Mouse (Mus musculus): ENCODE data around the gene Dlg2.
A peak's percentile ranks its signal among the peaks of the same experiment; 100 is the strongest.

The Dlg2 gene

DNA sequence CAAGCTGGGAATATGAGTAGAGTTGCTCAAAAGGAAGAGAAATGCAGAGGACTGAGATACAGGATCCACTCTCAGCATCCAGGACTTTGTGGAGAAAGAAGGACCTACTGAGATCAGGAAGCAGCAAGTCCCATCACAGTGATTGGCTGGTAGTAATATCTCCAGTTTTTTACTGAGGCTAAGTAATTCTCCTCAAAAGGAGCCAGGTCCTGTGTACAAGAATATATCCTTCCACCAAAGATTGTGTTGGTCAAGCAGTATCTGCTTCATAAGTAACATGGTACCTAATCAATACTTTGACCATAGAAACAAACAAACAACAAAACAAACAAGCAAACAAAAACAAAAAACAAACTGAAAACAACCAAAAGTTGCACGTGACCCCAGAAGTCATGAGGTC, 980.3 kb downstream of the Dlg2 start:
- peak in 1 of 2 experiments; percentile 8 for DNase-seq

- DNase-seq = peak; percentile 88 to 92
Measured at GRCm38 (mm10) chr7:91457207-91457606, 980.7 kb downstream of the Dlg2 start.

DNA sequence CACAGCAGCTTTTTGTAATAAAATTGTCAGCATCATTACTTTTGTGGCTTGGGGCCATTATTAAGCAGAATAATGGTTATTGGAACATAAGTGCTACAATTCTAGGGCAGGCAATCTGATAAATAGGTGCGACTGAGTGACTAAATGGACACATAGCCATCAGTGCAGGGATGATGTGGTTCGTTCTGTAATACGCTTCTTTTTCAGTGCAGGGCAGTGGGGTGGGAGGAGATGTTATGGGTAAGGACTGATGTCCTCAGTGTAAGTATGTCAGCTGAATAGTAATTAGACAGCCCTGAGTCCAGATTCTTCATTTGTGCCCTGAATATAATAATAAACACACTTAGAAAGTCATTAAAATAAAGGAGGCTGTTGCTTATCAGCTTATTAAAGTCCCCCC, 984.9 kb downstream of the Dlg2 start:
- no peak for DNase-seq

- DNase-seq = no peak
Measured at GRCm38 (mm10) chr7:91463256-91463655, 986.8 kb downstream of the Dlg2 start.

- DNase-seq = no peak
Measured at GRCm38 (mm10) chr7:91467061-91467460, 990.6 kb downstream of the Dlg2 start.

- DNase-seq = no peak
Measured at GRCm38 (mm10) chr7:91479145-91479544, 1002.7 kb downstream of the Dlg2 start.

GRCm38 (mm10) chr7:91481574-91482197, 1005.2 kb downstream of the Dlg2 start:
- no peak for DNase-seq

GRCm38 (mm10) chr7:91493234-91493633, 1016.8 kb downstream of the Dlg2 start:
- no peak for DNase-seq

DNA sequence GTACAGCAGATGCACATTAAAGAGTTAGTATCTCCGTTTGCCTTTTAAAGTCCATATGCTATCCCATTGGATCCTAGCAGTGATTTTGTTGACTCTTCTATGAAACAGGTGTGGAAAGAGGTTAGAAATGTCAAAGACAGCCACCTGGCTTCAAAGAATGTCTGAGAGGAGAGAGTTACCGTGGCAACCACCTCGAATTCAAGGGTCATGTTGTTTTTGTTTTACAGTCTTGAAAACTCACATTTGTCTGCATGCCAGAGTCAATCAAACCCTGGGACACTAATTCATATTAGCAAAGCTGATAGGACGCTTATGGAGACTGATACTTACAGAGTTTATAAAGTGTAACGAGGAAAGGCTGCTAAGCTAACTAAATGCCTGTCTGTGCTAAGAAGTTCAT, 1019.1 kb downstream of the Dlg2 start:
- peak; percentile 22 to 36 for DNase-seq

DNA sequence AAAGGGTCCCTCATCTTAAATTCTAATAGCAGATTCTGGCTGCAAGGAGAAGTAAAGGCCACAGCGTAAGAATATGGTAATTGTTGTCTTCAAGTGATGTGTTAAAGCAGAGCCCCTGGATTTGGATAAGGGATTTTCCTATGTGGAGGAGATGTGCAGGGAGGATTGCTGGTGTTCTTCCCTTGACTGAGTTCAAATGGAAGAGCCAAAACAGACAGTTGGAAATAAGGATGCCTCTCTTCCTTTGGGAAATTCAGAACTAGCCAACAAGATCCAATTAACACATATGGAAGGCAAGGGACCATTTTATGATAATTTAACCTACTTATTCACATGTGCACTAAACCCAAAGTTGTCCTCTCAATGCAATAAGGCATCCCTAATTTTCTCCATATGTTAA, 1034.6 kb downstream of the Dlg2 start:
- DNase-seq = no peak

DNA sequence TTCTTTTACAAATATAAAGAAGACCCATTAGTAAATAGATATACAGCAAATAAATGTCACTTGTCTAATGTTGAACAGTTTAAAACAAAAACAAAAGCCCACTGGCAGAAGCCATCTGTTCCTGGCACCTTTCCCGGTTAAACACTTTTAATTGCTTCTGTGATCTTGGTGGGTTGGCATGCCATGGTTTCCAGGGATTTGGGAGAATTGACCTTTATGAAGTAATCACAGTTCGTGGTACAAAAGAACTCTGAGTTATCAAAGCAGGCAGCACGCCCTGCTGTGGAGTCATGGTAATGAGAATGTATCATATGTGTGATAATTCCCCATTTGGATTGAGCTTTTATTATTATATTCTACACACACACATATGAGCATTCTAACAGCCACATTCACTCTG, 1038.0 kb downstream of the Dlg2 start:
- DNase-seq = peak; percentile 69 to 76

- no peak for DNase-seq
Measured at GRCm38 (mm10) chr7:91516225-91516624, 1039.8 kb downstream of the Dlg2 start.

GRCm38 (mm10) chr7:91525859-91526258, 1049.4 kb downstream of the Dlg2 start:
- DNase-seq = no peak

GRCm38 (mm10) chr7:91542597-91543285, 1066.3 kb downstream of the Dlg2 start:
- DNase-seq = peak; percentile 72 to 74

DNA sequence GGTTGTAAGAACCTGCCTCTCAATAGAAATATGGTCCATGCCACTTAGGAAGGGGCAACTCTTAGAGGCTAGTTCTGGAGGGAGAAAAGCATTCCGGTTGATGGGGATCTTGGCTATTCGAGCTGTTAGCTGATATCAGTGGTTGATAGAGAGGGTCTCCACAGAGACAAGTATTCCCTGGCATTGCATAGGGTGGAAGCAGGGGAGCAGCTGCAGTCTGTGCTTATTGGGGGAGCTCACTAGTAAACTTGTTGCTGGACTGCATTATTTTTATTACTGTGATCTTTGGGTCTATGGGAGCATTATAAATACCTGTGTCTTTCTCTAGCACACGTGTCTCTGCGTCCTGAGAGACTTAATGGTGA, 1066.8 kb downstream of the Dlg2 start:
- peak in 1 of 2 experiments; percentile 25 for DNase-seq

DNA sequence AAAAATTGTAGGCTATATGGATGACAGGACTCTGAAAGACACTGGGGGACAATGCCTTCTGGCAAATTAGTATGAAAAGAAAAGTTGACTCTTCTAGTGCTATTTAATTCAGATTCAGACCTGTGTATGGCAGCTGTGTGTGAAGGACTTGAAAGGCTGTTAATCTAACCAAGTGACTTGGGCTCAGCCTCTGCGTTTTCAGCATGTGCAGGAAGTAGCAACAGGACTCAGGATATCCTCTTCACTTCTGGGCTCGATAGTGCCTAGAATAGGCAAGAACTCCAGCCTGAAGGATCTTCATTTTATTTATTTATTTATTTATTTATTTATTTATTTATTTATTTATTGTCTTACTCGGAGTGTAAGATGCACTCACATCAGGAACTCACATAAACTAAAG, 1068.1 kb downstream of the Dlg2 start:
- no peak for DNase-seq

DNA sequence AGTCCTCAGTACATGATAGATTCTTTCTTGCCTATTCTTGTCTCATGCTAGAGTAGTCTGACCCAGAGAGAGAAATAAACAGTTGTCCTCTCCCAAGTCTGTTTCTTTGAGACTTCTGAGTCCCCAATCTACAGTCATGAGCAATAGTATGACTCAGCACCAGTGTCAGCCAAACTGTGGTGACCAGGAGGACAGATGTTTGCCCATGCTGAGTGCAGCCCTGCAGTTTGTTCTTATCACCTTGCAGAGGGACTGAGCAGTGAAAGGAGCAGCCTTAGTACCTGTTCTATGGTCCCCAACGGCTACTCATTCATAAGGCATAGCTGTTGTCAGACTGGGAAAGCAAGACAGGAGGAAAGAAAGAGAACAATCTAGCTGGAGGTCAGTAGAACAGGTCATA, 1072.3 kb downstream of the Dlg2 start:
- no peak for DNase-seq

DNA sequence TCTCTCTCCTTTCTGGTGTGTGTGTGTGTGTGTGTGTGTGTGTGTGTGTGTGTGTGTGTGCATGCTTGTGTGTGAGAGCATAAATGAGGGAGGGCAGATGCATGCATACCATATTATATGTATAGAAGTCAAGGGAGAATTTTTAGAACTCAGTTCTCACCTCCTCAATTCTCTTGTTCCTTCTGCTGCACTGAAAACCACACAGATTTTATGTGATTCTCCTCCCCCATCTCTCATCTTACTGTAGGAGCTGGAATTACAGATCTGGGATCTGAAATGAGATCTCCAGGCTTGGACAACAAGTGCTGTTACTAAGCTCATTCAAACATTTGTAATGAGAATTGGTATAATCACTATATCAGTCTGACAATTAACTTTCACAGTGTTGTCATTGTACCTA, 1081.1 kb downstream of the Dlg2 start:
- no peak for DNase-seq

DNA sequence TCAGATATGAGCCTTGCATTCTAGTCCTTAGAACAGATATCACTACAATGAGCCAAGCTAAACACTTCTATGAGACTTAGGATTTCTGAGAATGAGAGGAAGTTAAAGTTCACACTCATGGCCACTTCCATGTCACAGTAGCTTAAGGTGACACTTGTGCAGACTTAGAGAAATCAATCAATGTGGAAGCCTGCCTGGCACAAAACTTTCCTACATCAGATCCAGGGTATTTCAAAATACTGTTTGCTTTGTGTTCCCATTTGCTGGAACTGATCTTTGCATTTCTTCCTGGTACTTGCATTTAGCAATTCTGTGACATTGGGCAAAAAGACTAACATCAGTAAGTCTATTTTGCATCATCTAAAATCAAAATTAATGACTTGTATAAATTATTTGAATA, 1091.0 kb downstream of the Dlg2 start:
- no peak for DNase-seq

DNA sequence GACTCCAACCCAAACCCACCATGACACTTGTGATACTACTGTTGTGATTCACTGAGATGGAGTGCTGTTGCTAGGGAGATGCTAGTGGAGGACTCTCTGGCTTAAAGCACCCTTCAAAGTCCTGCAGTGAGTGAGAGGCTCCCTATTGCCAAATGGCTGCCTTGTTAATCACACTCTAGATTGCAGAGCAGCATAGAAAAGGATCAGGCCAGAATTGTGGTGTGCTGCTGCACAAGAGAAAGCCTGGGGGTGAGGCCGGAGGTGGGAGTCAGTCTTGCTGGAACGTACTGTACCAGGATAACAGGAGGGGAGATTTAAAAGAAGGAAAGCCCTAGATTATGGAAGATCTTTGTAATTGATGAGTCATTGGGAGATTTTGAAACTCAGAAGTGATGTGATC, 1094.5 kb downstream of the Dlg2 start:
- DNase-seq = peak; percentile 22 to 24

GRCm38 (mm10) chr7:91572666-91573065, 1096.2 kb downstream of the Dlg2 start:
- DNase-seq = peak; percentile 99

DNA sequence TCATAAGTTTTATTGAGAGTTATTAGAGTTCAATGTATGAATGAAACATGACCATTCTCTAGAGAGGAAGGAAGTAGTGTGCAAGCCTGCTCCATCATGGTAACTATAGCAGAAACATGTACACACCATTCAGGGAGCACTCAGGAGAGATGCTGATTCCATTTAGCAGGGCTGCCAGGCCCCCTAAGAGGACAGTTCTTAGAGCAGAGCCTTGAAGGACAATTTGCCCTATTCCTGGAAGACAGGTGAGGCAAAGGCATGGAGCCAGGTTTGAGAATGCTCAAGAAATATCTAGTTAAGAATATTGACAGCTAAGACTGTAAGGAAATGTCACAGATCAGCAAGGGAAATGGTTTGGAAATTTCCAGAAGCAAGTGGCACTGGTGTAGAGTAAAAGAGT, 1096.8 kb downstream of the Dlg2 start:
- peak; percentile 59 to 66 for DNase-seq

- peak; percentile 48 to 63 for DNase-seq
Measured at GRCm38 (mm10) chr7:91576216-91576615, 1099.7 kb downstream of the Dlg2 start.

- peak; percentile 65 for DNase-seq
Measured at GRCm38 (mm10) chr7:91582203-91582602, 1105.7 kb downstream of the Dlg2 start.

- DNase-seq = no peak
Measured at GRCm38 (mm10) chr7:91583566-91583965, 1107.1 kb downstream of the Dlg2 start.

Data from cerebellum, postnatal 10 days (tissue).